Mouse (Mus musculus) T-helper 2 cell (primary cell): Measurements from ENCODE around the gene AI661453.

Experiments used
- in situ Hi-C: fragments of 300-600 bp; cut with MboI, MseI; formaldehyde crosslinking; loops from one replicate; pipeline ENCODE4 v1.15.1; 2025; ENCODE audit warnings: high pct_unique_total_duplicates

AI661453 gene

DNA sequence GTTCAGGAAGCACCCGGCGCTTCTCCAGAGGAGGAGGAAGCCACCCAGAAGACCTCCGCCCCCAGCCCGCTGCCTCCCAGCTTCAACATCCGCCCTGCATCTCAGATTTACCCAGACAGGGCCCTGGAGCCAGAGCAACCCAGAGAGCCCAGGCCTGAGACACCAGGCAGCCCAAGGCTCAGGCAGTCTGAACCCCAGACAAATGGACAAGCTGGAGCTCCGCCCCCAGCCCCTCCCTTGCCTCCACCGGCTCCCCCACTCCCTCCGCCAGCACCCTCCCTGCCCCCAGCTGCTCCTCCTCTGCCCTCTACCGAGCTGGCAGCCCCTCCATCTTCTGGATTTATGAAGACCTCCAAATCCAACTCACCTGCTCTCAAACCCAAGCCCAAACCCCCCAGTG lies 29.9 kb downstream of the AI661453 start:
- in situ Hi-C loops, result no loop called here

DNA sequence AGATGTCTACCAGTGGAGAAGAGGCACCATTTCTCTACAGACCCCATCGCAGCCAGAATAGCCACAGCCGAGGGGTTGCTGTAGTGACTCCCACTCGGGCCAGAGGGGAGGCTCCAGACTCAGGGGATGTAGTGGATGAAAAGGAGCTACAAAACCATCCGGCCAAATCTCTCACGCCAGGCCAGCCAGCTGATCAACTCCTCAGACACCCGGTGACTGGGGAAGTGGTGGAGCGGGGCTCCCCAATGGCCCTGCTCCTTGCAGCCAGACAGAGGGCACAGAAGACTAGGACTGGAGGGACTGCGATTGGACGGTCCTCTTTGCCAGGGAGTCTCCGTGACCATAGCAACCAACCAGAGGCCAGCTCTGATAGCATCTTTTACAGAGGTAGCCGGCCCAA lies 31.2 kb downstream of the AI661453 start:
- in situ Hi-C loops, result no loop called here

DNA sequence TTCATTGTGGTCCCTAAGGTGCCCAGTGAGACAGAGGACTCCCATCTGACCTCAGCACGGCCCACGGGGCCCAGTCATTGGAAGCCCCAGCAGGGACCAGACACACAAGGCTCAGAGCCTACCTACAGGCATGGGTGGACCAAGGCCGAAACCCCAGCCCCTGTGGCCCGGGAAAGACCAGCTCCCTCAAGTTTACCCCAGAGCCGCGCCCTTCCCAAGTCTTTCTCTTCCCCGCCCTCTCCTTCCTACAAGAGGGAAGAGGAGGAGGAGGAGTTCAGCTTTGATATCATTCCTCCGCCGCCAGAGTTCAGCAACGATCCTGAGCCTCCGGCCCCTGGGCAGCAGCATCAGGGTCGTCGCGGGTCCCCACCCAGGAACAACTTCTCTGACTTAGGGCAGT lies 31.6 kb downstream of the AI661453 start:
- in situ Hi-C loops, result no loop called here

DNA sequence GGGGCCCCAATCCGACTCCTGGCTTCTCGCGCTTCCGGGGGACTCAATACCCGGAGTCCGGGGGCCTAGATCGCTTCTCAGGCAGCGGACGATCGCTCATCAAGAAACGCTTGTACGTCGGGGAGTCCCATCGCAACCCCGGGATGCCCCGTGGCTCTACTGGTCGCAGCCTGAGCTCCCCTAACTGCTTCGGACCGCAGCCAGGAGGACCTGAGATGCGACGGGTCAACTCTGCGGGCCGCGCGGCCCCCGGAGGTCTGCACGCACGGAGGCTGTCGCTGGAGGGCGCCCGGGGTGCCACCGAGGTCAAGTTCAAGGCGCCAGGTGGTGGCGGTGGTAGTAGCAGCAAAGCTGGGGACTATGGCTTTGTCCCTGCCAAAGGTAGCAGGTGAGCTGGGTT lies 32.1 kb downstream of the AI661453 start:
- in situ Hi-C loops, result no loop called here

DNA sequence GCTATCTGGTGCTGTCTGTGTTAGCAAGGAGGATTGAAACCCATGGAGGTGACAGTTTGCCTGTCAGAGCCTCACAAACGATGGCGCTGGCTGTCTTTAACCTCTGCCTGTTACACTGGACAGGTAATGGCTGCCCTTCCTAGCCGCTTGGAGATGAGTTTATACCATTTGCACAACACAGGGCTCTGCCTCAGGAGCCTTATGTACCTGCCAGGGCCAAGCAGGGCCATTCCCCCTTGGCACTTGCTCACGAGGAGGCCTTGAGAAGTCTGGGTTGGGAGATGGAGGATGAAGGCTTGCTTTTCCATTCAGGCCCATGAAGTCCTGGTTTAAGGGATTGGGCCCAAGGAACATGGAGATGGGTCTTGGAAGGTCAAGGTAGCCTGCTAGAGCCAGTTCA lies 33.2 kb downstream of the AI661453 start:
- in situ Hi-C loops, result no loop called here

DNA sequence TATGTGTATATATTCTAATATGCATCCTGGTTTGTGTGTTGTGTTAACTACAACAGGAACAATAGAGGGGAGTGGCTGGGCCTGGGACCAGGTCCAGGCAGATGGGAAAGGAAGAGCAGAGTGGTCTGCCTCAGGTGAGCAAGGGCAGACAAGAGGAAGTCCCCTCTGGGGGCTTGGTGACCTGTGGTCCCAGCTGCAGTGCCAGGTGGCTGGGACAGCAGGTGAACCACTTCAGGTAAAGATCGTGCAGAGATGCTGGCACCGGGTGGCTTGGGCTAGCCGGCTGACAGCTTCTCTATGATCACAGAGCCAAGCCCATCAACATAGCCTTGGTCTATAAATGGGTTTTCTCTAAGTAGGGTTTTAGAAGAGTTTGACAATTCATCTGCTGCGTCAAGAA lies 33.7 kb downstream of the AI661453 start:
- in situ Hi-C loops, result no loop called here

DNA sequence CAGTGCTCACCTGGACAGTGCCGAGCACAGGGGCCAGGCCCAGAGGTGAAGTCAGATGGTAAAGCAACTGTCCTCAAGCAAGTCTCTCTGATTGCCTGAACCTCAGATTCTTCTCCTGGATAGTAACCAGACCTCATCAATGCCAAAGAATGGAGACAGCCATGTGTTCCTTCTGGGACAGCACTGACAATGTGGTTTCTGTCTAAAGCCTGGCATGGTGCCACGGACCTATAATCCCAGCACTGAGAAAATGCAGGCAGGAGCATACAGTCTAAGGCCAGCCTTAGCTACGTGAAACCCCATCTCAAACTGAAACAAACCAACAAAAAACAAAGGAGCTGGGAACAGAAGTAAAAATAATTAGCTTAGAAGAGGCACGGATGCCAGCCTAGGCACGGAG lies 34.3 kb downstream of the AI661453 start:
- in situ Hi-C loops, result no loop called here

DNA sequence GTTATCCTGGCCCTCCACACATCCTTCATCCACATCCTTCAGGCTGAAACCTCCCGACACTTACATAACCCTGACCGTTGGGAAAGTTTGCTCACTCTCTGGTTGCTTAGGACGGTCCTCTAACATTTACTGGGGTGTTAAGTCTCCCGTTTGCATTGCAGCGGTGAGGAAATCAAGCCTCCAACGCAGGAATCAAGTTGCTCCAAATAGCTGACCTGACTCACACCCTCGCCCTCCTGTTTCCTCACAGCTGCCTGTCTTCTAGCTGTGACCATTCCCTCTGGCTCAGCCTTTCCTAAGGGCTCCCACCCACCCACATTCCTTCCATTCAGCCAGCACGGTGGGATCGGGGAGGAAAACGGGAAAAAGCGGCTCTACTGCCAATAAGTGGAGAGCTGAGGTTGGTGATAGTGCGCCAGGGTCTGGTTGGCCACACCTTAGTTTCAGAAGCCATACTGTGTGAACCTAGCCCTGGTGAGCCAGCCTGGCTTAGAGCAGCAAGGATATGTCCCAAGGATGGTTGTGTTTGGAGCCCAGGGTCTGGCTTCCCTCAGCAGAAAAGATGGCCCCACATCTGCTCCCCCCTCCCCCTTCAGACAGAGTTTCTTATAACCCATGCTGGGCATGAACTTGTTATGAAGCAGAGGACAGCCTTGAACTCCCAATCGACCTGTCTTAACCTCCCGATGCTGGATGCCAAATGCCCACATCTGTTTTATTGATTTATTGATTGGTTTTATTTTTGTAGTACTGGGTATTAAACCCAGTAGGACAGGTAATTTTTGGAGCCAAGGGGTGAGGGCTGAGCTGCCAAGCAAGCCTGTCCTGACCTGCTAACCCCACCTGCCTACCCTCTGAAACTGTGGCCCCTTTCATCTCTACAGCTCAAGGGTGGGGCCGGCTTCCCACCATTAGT lies 36.3 kb downstream of the AI661453 start:
- in situ Hi-C loops, result no loop called here

DNA sequence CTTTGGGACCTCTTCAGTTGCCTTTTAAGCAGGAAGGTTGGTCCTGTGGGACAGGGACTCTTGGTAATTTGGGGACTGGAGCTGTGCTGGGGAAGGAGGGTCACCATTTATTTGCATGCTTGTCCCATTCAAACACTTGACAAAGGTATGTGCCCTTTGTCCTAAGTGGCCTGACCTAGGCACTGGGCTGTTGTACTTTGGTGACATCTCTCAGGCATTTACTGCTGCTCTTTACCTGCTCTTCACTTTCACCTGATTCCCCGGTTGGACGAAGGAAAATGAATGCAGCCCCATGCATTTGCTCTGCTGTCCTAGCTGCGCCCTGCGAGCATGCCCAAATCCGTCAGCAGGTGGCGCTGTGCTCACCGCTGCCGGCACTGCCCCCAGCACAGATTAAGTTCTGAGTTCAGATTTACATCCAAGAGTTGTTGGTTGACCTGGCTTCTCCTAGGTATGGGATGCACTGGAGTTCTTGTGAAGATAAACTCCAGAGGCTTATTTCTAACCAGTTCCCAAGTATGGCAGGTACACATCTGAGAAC lies 37.1 kb downstream of the AI661453 start:
- in situ Hi-C loops, result no loop called here

DNA sequence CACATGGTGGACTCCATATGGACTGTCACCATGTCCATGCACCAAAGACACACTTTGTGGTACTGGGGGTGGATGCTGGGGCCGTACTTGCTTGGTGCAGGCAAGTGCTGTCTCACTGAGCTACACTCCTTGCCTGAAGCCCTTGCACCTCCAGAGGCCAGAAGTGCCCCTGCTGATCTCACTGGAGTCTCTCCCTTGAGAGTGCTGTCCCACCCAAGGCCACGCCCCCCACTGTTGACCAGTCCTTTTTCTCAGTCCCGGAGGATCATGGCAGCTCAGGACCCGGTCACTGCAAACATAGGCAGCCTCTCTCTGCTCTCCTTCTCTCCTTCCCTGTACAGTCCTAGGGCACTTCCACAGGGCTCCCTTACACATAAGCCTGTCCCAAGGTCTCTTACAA lies 37.8 kb downstream of the AI661453 start:
- in situ Hi-C loops, result no loop called here

DNA sequence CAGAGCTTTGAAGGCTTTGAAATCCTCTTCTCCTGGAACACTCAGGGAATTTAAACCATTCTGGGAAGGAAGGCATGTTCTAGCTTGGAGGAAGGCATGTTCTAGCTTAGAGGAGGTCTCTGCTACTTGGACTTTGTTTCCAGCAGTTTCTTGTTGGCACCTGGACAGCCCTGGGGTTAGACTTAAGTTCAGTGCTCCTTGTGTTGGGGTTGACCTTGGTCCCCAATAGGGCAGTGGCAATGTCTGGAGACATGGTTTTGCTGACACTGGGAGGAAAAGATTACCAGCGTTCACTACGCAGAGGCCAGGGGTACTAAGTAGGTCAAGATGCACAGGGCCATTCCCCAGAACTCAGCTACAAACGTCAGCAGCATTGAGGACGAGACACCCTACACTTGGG lies 38.8 kb downstream of the AI661453 start:
- in situ Hi-C loops, result no loop called here

DNA sequence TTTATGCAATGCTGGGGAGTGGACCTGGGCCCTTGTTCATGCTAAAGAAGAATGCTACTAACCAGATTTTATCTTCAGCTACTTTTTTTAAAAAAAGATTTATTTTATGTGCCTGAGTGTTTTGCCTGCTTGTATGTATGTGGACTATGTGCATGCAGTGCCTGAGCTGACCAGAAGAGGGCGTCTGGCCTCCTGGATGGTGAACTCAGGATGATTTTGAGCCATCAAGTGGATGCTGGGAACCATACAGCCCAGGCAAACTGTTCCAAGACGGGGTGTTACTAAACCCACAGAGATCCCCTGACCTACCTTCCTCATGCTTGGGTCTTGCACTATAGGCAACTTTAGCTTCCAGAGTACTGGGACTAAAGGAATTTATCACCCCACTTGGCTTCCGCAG lies 39.3 kb downstream of the AI661453 start:
- in situ Hi-C loops, result no loop called here

DNA sequence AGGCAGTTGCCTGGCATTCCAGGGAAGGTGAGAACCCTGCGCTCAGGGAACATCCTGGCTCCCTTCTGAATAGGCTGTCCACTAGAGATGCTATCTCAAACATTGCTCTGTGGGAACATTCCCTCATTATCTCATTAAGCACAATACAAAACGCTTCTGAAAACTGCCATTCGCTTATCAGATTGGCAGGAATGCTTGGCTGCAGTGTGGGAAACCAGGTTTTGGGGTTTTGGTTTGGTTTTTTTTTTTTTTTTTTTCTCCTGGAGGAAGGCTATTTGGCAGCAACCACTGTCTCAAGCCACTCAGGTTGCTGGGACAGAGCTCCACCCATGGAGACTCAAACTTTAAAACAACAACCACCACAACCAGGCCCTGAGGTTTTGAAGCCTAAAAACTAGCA lies 43.5 kb downstream of the AI661453 start:
- in situ Hi-C loops, result no loop called here

DNA sequence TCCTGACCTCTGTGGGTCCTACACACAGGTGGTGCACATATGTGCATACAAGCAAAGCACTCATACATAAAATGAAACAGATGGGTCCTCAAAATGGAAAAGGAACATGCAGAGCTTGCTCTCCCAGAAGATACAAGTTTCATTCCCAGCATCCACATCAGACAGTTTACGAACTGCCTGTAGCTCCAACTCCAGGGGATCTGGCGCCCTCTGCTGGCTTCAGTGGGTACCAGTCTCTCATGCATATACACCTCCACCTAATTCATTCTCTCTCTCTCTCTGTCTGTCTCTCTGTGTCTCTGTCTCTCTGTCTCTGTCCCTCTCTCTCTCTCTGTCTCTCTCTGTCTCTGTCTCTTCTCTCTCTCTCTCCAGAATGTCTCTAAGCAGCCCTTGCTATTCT lies 46.0 kb downstream of the AI661453 start:
- in situ Hi-C loops, result no loop called here

DNA sequence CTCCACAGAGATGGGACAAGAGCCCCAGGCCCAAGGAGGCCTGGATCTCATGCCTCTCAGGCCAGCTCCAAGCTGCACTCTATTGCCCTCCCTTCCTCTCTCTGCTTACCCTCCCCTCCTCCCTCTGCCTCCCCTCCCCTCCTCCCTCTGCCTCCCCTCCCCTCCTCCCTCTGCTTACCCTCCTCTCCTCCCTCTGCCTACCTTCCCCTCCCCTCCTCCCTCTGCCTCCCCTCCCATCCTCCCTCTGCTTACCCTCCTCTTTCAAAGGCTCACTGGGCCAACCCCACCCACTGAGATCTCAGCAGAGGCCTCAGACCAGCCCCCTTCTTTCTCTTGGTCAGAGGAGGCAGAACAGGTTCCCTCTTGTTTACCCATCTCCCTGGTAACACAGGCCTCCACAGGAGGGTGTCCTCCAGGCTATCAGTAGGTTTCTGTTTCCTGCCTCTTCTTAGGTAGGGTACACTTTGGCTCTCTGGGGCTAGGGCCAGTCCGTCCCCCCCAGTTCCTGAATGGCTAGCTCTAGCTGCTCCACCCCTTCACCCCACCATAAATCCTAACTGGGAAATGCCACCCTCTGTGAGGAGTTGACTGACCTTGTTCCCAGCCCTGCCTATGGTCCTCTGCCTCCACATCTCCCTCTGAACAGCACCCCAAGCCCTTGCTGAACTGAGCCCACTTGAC lies 48.0 kb downstream of the AI661453 start:
- in situ Hi-C loops, result no loop called here

DNA sequence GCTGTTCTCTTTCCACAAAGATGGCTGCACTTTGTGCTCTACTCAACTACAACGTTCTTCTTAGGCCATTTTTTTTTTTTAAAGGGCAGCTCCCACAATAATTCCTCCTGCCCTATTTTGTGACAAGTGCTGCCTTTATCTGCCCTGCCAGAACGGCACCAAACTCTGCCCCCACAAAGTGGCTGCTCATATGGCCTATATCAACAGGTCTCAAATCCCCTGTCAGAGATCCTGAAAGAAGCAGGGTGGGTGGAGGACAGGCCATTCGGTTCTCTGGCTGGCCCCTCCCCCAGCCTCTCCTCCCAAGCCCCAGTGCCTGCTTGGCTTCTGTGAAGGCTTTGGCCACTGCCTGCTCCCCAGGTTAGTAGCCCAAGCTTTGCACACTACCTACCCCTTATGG lies 48.6 kb downstream of the AI661453 start:
- in situ Hi-C loops, result no loop called here

DNA sequence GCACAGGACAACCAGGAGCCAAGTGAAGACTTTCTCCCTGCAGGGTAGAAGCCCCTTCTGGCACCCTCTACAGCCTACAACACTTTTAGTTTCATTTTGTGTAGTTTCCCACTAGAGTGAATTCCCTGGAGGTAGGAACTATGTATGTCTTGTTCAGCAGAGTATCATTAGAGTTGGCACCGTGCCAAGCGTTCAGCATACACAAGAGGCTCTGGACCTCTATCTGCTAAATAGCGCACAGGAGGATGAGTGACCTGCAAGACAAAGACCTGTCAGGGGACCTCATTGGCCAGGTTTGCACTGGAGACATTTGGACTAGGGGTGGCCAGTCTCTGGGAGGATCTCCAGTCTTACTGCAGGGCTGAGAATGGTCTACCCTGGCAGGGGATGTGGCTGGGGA lies 49.4 kb downstream of the AI661453 start:
- in situ Hi-C loops, result no loop called here

DNA sequence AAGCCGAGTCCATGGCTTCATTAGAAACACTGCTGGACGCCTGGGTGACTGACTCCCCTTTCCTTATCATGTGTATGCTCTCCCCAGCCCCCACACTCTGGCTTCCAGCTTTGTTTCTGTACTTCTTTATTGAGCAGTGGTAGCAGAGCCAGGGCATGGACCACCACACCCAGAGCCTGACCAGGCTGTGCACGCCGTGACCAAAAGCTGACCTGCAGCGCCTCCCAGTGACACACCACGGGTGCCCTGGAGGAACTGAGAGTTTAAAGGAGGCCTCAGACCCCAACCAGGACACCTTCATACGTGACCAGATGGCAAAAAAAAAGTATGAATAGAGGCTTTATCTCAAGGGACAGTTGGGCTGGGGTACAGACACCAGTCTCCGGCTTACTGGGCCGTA lies 54.4 kb downstream of the AI661453 start:
- in situ Hi-C loops, result no loop called here

DNA sequence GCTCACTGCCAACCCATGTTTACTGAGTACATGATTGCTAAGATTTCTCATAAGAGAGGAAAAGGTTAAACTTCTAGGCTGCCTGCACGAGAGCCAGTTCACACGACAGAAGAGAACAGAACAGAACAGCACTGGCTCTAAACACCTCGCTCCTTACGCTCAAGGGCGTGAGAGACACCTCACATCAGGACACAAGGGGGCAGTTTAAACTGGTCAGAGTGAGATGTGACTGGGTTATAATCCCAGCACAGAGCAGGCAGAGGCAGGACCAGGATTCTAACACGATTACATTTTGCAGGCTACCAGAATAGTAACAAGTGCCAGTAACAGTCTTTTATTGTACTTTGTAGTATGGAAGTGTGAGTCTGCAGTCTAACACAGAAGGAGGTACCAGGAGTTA lies 56.3 kb downstream of the AI661453 start:
- in situ Hi-C loops, result no loop called here

DNA sequence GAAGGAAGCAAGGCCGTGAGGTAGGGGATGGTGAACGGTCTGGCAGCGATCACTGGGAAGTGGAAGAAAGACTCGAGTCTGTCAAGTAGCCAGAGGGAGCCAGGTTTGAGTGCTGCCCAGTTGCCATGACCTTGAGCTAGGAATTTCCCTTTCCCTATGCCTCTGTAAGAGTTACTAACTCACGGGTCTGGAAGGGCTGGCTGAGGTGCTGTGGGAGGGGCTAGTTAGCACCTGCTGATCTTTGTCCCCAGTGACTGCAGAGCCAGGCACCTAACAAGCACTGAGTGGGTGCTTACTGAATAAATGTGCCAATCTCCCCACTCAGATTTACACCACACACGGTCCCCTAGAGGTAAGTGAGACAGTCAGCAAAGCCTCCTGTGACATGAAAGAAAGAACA lies 57.2 kb downstream of the AI661453 start:
- in situ Hi-C loops, result no loop called here

DNA sequence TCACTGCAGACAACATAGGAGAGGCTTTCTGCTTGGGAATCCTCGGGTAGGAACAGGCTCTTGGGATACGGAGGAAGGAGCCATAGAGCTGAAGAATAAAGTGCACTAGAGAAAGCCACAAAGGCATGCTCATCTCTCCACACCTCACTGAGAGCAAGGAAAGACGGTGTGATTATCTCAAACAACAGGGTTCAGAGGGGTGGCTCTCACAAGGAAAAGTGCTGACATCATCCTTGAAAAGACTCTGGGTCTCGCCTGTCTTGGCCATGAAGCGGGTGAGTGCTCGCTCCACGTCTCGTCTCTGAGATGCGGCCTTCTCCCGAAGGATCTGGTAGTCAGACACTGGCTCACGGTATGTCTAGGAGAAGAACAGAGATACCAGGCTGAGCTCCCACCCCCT lies 57.7 kb downstream of the AI661453 start:
- in situ Hi-C loops, result no loop called here

DNA sequence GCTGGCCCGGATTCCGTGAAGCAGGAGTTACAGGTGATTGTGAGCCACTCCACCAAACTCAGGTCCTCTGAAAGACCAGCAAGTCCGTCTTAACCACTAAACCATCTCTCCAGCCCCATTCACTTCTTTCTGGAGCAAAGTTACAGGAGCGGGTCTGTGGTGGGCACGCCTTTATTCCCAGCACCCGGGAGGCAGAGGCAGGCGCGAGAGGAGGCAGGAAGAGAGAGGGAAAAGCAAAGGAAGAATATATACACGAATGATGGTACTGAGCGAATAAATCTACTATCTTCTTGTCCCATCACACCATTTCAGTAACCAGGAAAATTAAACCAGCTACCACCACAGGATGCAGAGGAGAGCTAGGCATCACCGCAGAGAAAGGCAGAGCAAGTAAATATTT lies 65.1 kb downstream of the AI661453 start:
- in situ Hi-C loops, result no loop called here
